Mouse (Mus musculus) lung, embryonic 15.5 days (tissue): ENCODE data around the gene Cenpm. TPM values are rescaled to one million over a fixed set of nuclear protein-coding genes. Genes with fewer than 3 reads are reported as not detected.

Source experiments
- ATAC-seq: fragments of 200-750 bp; cut with Nextera tagmentation; 2 replicates; pipeline ENCODE4 v1.8.0; 2017; ENCODE audit warnings: moderate number of reproducible peaks, borderline replicate concordance; ENCODE audit not compliant: low FRiP score, low TSS enrichment; ENCODE audit errors: extremely low read depth
- H3K27ac ChIP-seq: fragments of 300-500 bp; sonication (generic); 2 replicates; pipeline ENCODE4 v1.5.1; 2015; ENCODE audit warnings: moderate library complexity, mild to moderate bottlenecking, inconsistent platforms
- H3K27me3 ChIP-seq: fragments of 300-500 bp; sonication (generic); 2 replicates; pipeline ENCODE4 v1.6.1; 2015; ENCODE audit warnings: inconsistent platforms
- H3K36me3 ChIP-seq: fragments of 300-500 bp; sonication (generic); 2 replicates; pipeline ENCODE4 v1.6.1; 2015; ENCODE audit warnings: inconsistent platforms
- H3K4me1 ChIP-seq: fragments of 300-500 bp; sonication (generic); 2 replicates; pipeline ENCODE4 v1.6.1; 2015; ENCODE audit warnings: inconsistent platforms
- H3K4me2 ChIP-seq: fragments of 300-500 bp; sonication (generic); 2 replicates; pipeline ENCODE4 v1.6.1; 2015; ENCODE audit warnings: inconsistent platforms, mild to moderate bottlenecking, moderate library complexity
- H3K4me3 ChIP-seq: fragments of 300-500 bp; sonication (generic); 2 replicates; pipeline ENCODE4 v1.5.1; 2015; ENCODE audit warnings: mild to moderate bottlenecking, inconsistent platforms
- H3K9ac ChIP-seq: fragments of 300-500 bp; sonication (generic); 2 replicates; pipeline ENCODE4 v1.6.1; 2015; ENCODE audit warnings: inconsistent platforms
- H3K9me3 ChIP-seq: fragments of 300-500 bp; sonication (generic); 2 replicates; pipeline ENCODE4 v1.6.1; 2016; ENCODE audit warnings: inconsistent platforms
- WGBS: fragments of 180-500 bp; shearing (Covaris S2); methylation state at CpG from one replicate; pipeline ENCODE4 v1.1.7; 2015; 5-methylcytosine and 5-hydroxymethylcytosine counted together
- microRNA counts: library from miRNA; unstranded; fragments of <30 nt; microRNA quantifications from one replicate; lab custom pipeline; 2016
- microRNA-seq: library from miRNA; unstranded; fragments of <30 nt; microRNA quantifications from one replicate; pipeline ENCODE4, GENCODE M21; 2016
- polyA plus RNA-seq: library from polyadenylated mRNA; unstranded; fragments of >200 nt; fragmentation: Nextera tagmentation; extraction: Ambion mirVana; gene quantifications from 2 replicates; pipeline ENCODE4 v1.2.1, GENCODE M21; 2015

Cenpm gene
- polyA plus RNA-seq, 1 experiment from 2014 or later = 74.5 TPM

DNA sequence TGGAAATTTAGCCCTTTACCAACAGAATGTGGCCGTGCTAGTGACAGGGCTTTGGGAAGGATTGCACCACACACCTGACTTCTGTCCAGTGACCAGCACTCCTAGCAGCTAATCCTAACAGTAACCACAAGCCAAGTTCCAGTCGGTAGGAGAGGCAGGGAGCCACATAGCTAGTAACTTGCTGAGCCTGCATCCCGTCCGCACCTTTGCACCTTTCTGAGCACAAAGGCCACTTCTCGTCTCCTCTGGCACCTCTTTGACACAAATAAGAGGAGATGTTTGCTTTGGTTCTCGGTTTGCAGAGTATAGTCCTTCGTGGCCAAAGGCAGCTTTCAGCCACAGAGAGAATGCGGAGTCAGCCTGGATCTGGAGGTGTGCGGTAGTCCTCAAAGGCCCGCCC is 59.9 kb downstream of the Cenpm start:
- no peak overlapping the region for H3K27ac ChIP-seq
- H3K9ac ChIP-seq = no peak overlapping the region
- H3K36me3 ChIP-seq = peaks cover 100% of the 10 kb centered on the region
- no peak overlapping the region for H3K4me3 ChIP-seq
- WGBS = 79% methylated on average over 10 of the region's 10 CpGs
- H3K27me3 ChIP-seq = no peaks in the 10 kb centered on the region
- H3K9me3 ChIP-seq = no peaks in the 10 kb centered on the region
- ATAC-seq = no peak
- H3K4me2 ChIP-seq = no peak overlapping the region
- H3K4me1 ChIP-seq = no peaks in the 10 kb centered on the region

GRCm38 (mm10) chr15:82184183-82184582 is 60.4 kb downstream of the Cenpm start:
- Histone ChIP-seq H3K9ac (no peak overlapping the region), H3K4me2 (no peak overlapping the region), H3K4me3 (no peak overlapping the region), H3K27ac (no peak overlapping the region), H3K9me3 (no peaks in the 10 kb centered on the region), H3K36me3 (peaks cover 100% of the 10 kb centered on the region), H3K4me1 (no peaks in the 10 kb centered on the region), H3K27me3 (no peaks in the 10 kb centered on the region)
- ATAC-seq = 0 out of 2 replicates have a peak, but pooled peaks have one; percentile 5
- 76% methylated on average over 7 of the region's 7 CpGs for WGBS

MicroRNAs within 50 kb of the gene (microRNA counts, 519-probe panel; counts per million panel counts)
- microRNA mmu-miR-33 (lab: Ali Mortazavi, UCI) = 2,255 counts per million, percentile 31 among the panel's probes with 10 or more counts

Small RNAs within 50 kb of the gene (microRNA-seq; reads per million reads assigned to microRNA genes)
- 61.0 reads per million, percentile 48 among the genes with 10 or more reads in this experiment for gene Mir33

Other genes starting within 250 kb of the Cenpm start
- 20.5 and 25.1 TPM in 2 replicates for gene Desi1, start 210.9 kb downstream of the Cenpm start, polyA plus RNA-seq
- gene Snu13, start 197.2 kb downstream of the Cenpm start, polyA plus RNA-seq = 296 and 301 TPM in 2 replicates
- not detected in 2 replicates for gene 4930407I10Rik, start 185.6 kb downstream of the Cenpm start, polyA plus RNA-seq
- gene Mei1, start 174.8 kb downstream of the Cenpm start, polyA plus RNA-seq = 0.04 TPM in 1 of 2 replicates, not detected in the other
- 19.4 and 20.9 TPM in 2 replicates for gene Ccdc134, start 116.8 kb downstream of the Cenpm start, polyA plus RNA-seq
- 126 and 132 TPM in 2 replicates for gene Srebf2, start 97.6 kb downstream of the Cenpm start, polyA plus RNA-seq
- gene Shisa8, start 31.9 kb downstream of the Cenpm start, polyA plus RNA-seq = 1.1 and 1.3 TPM in 2 replicates
- 0.12 TPM in 1 of 2 replicates, not detected in the other for gene Tnfrsf13c, start 20.4 kb downstream of the Cenpm start, polyA plus RNA-seq
- not detected in 2 replicates for gene 1500009C09Rik, start 7.6 kb upstream of the Cenpm start, polyA plus RNA-seq
- gene Sept3, start 30.1 kb upstream of the Cenpm start, polyA plus RNA-seq = 4.1 and 6.3 TPM in 2 replicates
- 0.37 and 0.40 TPM in 2 replicates for gene Wbp2nl, start 54.2 kb upstream of the Cenpm start, polyA plus RNA-seq
- 47.0 and 52.3 TPM in 2 replicates for gene Naga, start 94.2 kb upstream of the Cenpm start, polyA plus RNA-seq
- gene Pheta2, start 94.2 kb upstream of the Cenpm start, polyA plus RNA-seq = 15.4 and 16.4 TPM in 2 replicates
- 235 and 254 TPM in 2 replicates for gene Smdt1, start 94.2 kb upstream of the Cenpm start, polyA plus RNA-seq
- gene Ndufa6, start 109.6 kb upstream of the Cenpm start, polyA plus RNA-seq = 276 and 282 TPM in 2 replicates
- gene Cyp2d22, start 135.5 kb upstream of the Cenpm start, polyA plus RNA-seq = 6.7 and 9.6 TPM in 2 replicates
- gene Cyp2d11, start 149.3 kb upstream of the Cenpm start, polyA plus RNA-seq = not detected in 2 replicates
- 0.34 TPM in 1 of 2 replicates, not detected in the other for gene Cyp2d10, start 162.4 kb upstream of the Cenpm start, polyA plus RNA-seq
- gene Cyp2d9, start 188.7 kb upstream of the Cenpm start, polyA plus RNA-seq = not detected in 2 replicates